Mouse (Mus musculus) ES-E14 (cell line): ENCODE data around the gene Smpd3. TPM values are rescaled to one million over a fixed set of nuclear protein-coding genes. Genes with fewer than 3 reads are reported as not detected.

Experiments used
- DNase-seq: peaks from one replicate; pipeline ENCODE4 v3.0.0-alpha.2; 2013; ENCODE audit warnings: low read depth, low spot score
- H3K27ac ChIP-seq: 2 replicates; pipeline ENCODE4 v1.5.1; 2012; ENCODE audit warnings: low read depth, mild to moderate bottlenecking, low read length, moderate library complexity, mixed read lengths; ENCODE audit not compliant: poor library complexity, insufficient read depth, severe bottlenecking
- H3K36me3 ChIP-seq: 2 replicates; pipeline ENCODE4 v1.6.1; 2012; ENCODE audit warnings: mild to moderate bottlenecking, low read length, moderate library complexity, mixed read lengths; ENCODE audit not compliant: control insufficient read depth, poor library complexity, insufficient read depth, severe bottlenecking
- H3K4me1 ChIP-seq, 2 experiments: fragments of 150-350 bp in 1 of 2; sonication (generic) in 1 of 2; 2 replicates each; pipeline ENCODE4 v1.6.1; 2012; ENCODE audit warnings: low read length in 2 of 2, mild to moderate bottlenecking in 1 of 2, mixed read lengths in 1 of 2; ENCODE audit not compliant: control insufficient read depth in 2 of 2, insufficient read depth in 2 of 2, poor library complexity in 1 of 2
- H3K4me3 ChIP-seq, 2 experiments: fragments of 150-350 bp in 1 of 2; sonication (generic) in 1 of 2; 2 replicates each; pipeline ENCODE4 v1.5.1; 2012; ENCODE audit warnings: low read length in 2 of 2, low read depth in 1 of 2, mild to moderate bottlenecking in 1 of 2, mixed read lengths in 1 of 2; ENCODE audit not compliant: insufficient read depth in 1 of 2, poor library complexity in 1 of 2, severe bottlenecking in 1 of 2
- H3K9ac ChIP-seq: 2 replicates; pipeline ENCODE4 v1.6.1; 2012; ENCODE audit warnings: low read depth, mild to moderate bottlenecking, low read length, mixed read lengths; ENCODE audit not compliant: poor library complexity, insufficient read depth, severe bottlenecking
- H3K9me3 ChIP-seq: fragments of 150-350 bp; sonication (generic); 2 replicates; pipeline ENCODE4 v1.6.1; 2012; ENCODE audit warnings: low read depth, mild to moderate bottlenecking, low read length; ENCODE audit not compliant: control insufficient read depth, insufficient read depth
- CHD2 ChIP-seq: IDR thresholded peaks from 2 replicates; pipeline ENCODE4 v1.6.1; 2014; ENCODE audit warnings: mild to moderate bottlenecking, low read depth, low read length, inconsistent platforms
- HCFC1 ChIP-seq: IDR thresholded peaks from 2 replicates; pipeline ENCODE4 v1.6.1; 2012; ENCODE audit warnings: low read length, inconsistent platforms, borderline replicate concordance; ENCODE audit not compliant: insufficient read depth
- MAFK ChIP-seq: IDR thresholded peaks from 2 replicates; pipeline ENCODE4 v1.6.1; 2014; ENCODE audit warnings: mild to moderate bottlenecking, low read depth, low read length, inconsistent platforms; ENCODE audit not compliant: insufficient read depth
- ZC3H11A ChIP-seq: IDR thresholded peaks from 2 replicates; pipeline ENCODE4 v1.6.1; 2012; ENCODE audit warnings: low read depth, mild to moderate bottlenecking, inconsistent platforms, low read length, borderline replicate concordance
- ZNF384 ChIP-seq: IDR thresholded peaks from 2 replicates; pipeline ENCODE4 v1.6.1; 2012; ENCODE audit warnings: low read depth, low read length, inconsistent platforms
- in situ Hi-C, 2 experiments: fragments of 600-800 bp; cut with MboI; formaldehyde crosslinking; loops; one replicate each; pipeline ENCODE4 v1.15.1; 2025; ENCODE audit warnings: low sequenced_read_pairs in 2 of 2, inconsistent platforms in 1 of 2; ENCODE audit not compliant: unreplicated experiment in 2 of 2
- total RNA-seq: library from RNA; depleted of rRNA; stranded (reverse); fragments of 300-350 nt; gene quantifications from 2 replicates; pipeline ENCODE4 v1.2.3, GENCODE M21; 2012

Smpd3 gene
- total RNA-seq, 1 experiment = 0.94 TPM

- TF ChIP-seq ZC3H11A (no peak), MAFK (no peak), ZNF384 (no peak), HCFC1 (no peak), CHD2 (no peak)
- Histone ChIP-seq H3K9ac (no peak overlapping the region), H3K4me3 (no peak overlapping the region), H3K9me3 (no peaks in the 10 kb centered on the region), H3K36me3 (peaks cover 2% of the 10 kb centered on the region; the same call in 1 of the 2 replicates), H3K4me1 (0 out of 4 replicates have a peak, but pooled peaks cover 0 to 3% of the 10 kb centered on the region in 2 experiments), H3K27ac (no peak overlapping the region)
- in situ Hi-C loops = no loop called here
- DNase-seq = no peak
Observed at GRCm38 (mm10) chr8:106262343-106262742, 75.4 kb downstream of the Smpd3 start.

GRCm38 (mm10) chr8:106260894-106261293 is 76.9 kb downstream of the Smpd3 start:
- no peak overlapping the region for H3K9ac ChIP-seq
- 0 out of 4 replicates have a peak, but pooled peaks cover 0 to 3% of the 10 kb centered on the region in 2 experiments for H3K4me1 ChIP-seq
- no peaks in the 10 kb centered on the region for H3K9me3 ChIP-seq
- no peak for TF ChIP-seq ZNF384
- TF ChIP-seq CHD2 = no peak
- no peak for TF ChIP-seq ZC3H11A
- in situ Hi-C loops = no loop called here
- H3K36me3 ChIP-seq = peaks cover 2% of the 10 kb centered on the region; the same call in 1 of the 2 replicates
- no peak for DNase-seq
- no peak overlapping the region for H3K4me3 ChIP-seq
- H3K27ac ChIP-seq = no peak overlapping the region

- Histone ChIP-seq H3K36me3 (peaks cover 2% of the 10 kb centered on the region; the same call in 1 of the 2 replicates), H3K4me3 (no peak overlapping the region), H3K4me1 (peaks cover 0 to 2% of the 10 kb centered on the region in 2 experiments; a peak in 1 of 4 replicates), H3K9ac (no peak overlapping the region), H3K27ac (no peak overlapping the region), H3K9me3 (no peaks in the 10 kb centered on the region)
- in situ Hi-C loops = no loop called here
- TF ChIP-seq ZNF384 (no peak), HCFC1 (no peak), ZC3H11A (no peak), CHD2 (no peak), MAFK (no peak)
- no peak for DNase-seq
Observed at GRCm38 (mm10) chr8:106259579-106260255, 78.1 kb downstream of the Smpd3 start.

- Histone ChIP-seq H3K4me3 (no peak overlapping the region), H3K9me3 (no peaks in the 10 kb centered on the region), H3K9ac (no peak overlapping the region), H3K36me3 (peaks cover 3% of the 10 kb centered on the region; the same call in 1 of the 2 replicates), H3K27ac (no peak overlapping the region), H3K4me1 (peaks cover 0 to 2% of the 10 kb centered on the region in 2 experiments; a peak in 1 of 4 replicates)
- TF ChIP-seq HCFC1 (no peak), ZNF384 (no peak), ZC3H11A (no peak), MAFK (no peak), CHD2 (no peak)
- DNase-seq = peak; percentile 50
- in situ Hi-C loops = no loop called here
Observed at GRCm38 (mm10) chr8:106258169-106258568, 79.6 kb downstream of the Smpd3 start.
